Comparison of ENCODE assay signal across 24 mouse cellular contexts in genomic region chr10:68817281-68817680, GRCm38 (mm10).
"Had no signal": no experiment of that assay in that cellular context is flagged by ENCODE, and none has a peak within 500 bp of the region (broad histone marks: within the 10 kb centered on the region; RNA-seq: fewer than 3 reads in every experiment).

No protein-coding gene starts in this region.

- H3K9me3 ChIP-seq: heart, embryonic 10.5 days; heart, embryonic 12.5 days; hindbrain, embryonic 13.5 days; hindbrain, embryonic 15.5 days; kidney, embryonic 15.5 days; limb, embryonic 12.5 days; limb, embryonic 15.5 days had no signal

- H3K9ac ChIP-seq: heart, embryonic 12.5 days; hindbrain, embryonic 13.5 days; hindbrain, embryonic 15.5 days; kidney, embryonic 15.5 days; limb, embryonic 12.5 days; limb, embryonic 15.5 days; liver, embryonic 12.5 days; liver, embryonic 14.5 days had no signal

- H3K4me2 ChIP-seq: heart, embryonic 12.5 days; hindbrain, embryonic 13.5 days; hindbrain, embryonic 15.5 days; kidney, embryonic 15.5 days; limb, embryonic 12.5 days; limb, embryonic 15.5 days; liver, embryonic 12.5 days had no signal

- ATAC-seq: hindbrain, postnatal 0 days; intestine, embryonic 16.5 days; liver, embryonic 12.5 days had no signal

- H3K4me1 ChIP-seq: heart, embryonic 10.5 days; heart, embryonic 12.5 days; hindbrain, embryonic 13.5 days; hindbrain, embryonic 15.5 days; kidney, embryonic 15.5 days; limb, embryonic 12.5 days; limb, embryonic 15.5 days; liver, embryonic 12.5 days had no signal

- H3K36me3 ChIP-seq: heart, embryonic 10.5 days; heart, embryonic 12.5 days; hindbrain, embryonic 13.5 days; hindbrain, embryonic 15.5 days; kidney, embryonic 15.5 days; limb, embryonic 12.5 days; limb, embryonic 15.5 days; liver, embryonic 12.5 days had no signal

- H3K27ac ChIP-seq: heart, embryonic 10.5 days; hindbrain, embryonic 13.5 days; hindbrain, embryonic 15.5 days; hindbrain, postnatal 0 days; kidney, embryonic 15.5 days; kidney, postnatal 0 days; limb, embryonic 12.5 days; liver, embryonic 12.5 days; liver, embryonic 14.5 days had no signal

- DNase-seq: gastrocnemius, postnatal 14 days; gastrocnemius, postnatal 36 days; heart, adult 11 months; heart, postnatal 10 days; kidney, adult 11 months; kidney, adult 2 months; kidney, adult 9 months; kidney, postnatal 14 days; kidney, postnatal 36 days; layer of hippocampus, adult 9-11 months; layer of hippocampus, postnatal 36 days; left cerebral cortex, postnatal 4 days had no signal

- H3K27me3 ChIP-seq: heart, embryonic 12.5 days; hindbrain, embryonic 13.5 days; hindbrain, embryonic 15.5 days; kidney, embryonic 15.5 days; limb, embryonic 12.5 days; limb, embryonic 15.5 days; liver, embryonic 12.5 days had no signal

- H3K4me3 ChIP-seq: heart, embryonic 10.5 days; heart, embryonic 12.5 days; hindbrain, embryonic 13.5 days; hindbrain, embryonic 15.5 days; kidney, embryonic 15.5 days; limb, embryonic 12.5 days; limb, embryonic 15.5 days; liver, embryonic 12.5 days had no signal
